Mouse (Mus musculus): ENCODE measurements around the gene Rab11fip3. TPM values are rescaled to one million over a fixed set of nuclear protein-coding genes. Genes with fewer than 3 reads are reported as not detected.
A peak's percentile ranks its signal among the peaks of the same experiment; 100 is the strongest.
"Not testable (repeated sequence)": the region's sequence is repeated elsewhere in the genome, so short reads cannot be mapped to it uniquely, and the experiment has no call there.

The Rab11fip3 gene
- polyA plus RNA-seq, 1 experiment from 2014 or later = 21.0 TPM

GRCm38 (mm10) chr17:26105619-26106018 is 36.3 kb upstream of the Rab11fip3 start:
- no peak for DNase-seq (ENCODE audit: extremely low spot score, low spot score)
- Histone ChIP-seq H3K36me3 (replicated peaks) (no peaks in the 10 kb centered on the region), H3K4me1 (peaks cover 12% of the 10 kb centered on the region), H3K27me3 (ENCODE audit: poor library complexity, severe bottlenecking) (peaks cover 8% of the 10 kb centered on the region), H3K9me3 (no peaks in the 10 kb centered on the region), H3K27ac (no peak overlapping the region), H3K4me3 (no peak overlapping the region)
- WGBS = 68% methylated on average over 4 of the region's 4 CpGs

- H3K9me3 ChIP-seq = no peaks in the 10 kb centered on the region
- WGBS = 42% methylated on average over 4 of the region's 4 CpGs
- H3K27ac ChIP-seq = peak overlapping the region; percentile 16; the same call in 1 of the 2 replicates
- no peak overlapping the region for H3K4me3 ChIP-seq
- H3K4me1 ChIP-seq = peaks cover 8% of the 10 kb centered on the region
- no peaks in the 10 kb centered on the region for H3K27me3 ChIP-seq (ENCODE audit: poor library complexity, severe bottlenecking)
- H3K36me3 ChIP-seq (replicated peaks) = no peaks in the 10 kb centered on the region
- DNase-seq (ENCODE audit: extremely low spot score, low spot score) = no peak
Measured at GRCm38 (mm10) chr17:26101478-26101877, 32.1 kb upstream of the Rab11fip3 start.

- no peaks in the 10 kb centered on the region for H3K36me3 ChIP-seq (replicated peaks)
- H3K4me3 ChIP-seq = no peak overlapping the region
- peaks cover 16% of the 10 kb centered on the region for H3K4me1 ChIP-seq
- H3K27ac ChIP-seq = no peak overlapping the region
- DNase-seq (ENCODE audit: extremely low spot score, low spot score) = no peak
- no peaks in the 10 kb centered on the region for H3K9me3 ChIP-seq
- WGBS = 47% methylated on average over 2 of the region's 2 CpGs
- H3K27me3 ChIP-seq (ENCODE audit: poor library complexity, severe bottlenecking) = no peaks in the 10 kb centered on the region
Measured at GRCm38 (mm10) chr17:26100166-26100565, 30.8 kb upstream of the Rab11fip3 start.

GRCm38 (mm10) chr17:26099316-26099715 is 30.0 kb upstream of the Rab11fip3 start:
- WGBS = 57% methylated on average over 3 of the region's 3 CpGs
- H3K27me3 ChIP-seq (ENCODE audit: poor library complexity, severe bottlenecking); H3K27ac ChIP-seq; DNase-seq (ENCODE audit: extremely low spot score, low spot score); H3K9me3 ChIP-seq; H3K36me3 ChIP-seq (replicated peaks); H3K4me3 ChIP-seq: not testable (repeated sequence)
- peaks cover 25% of the 10 kb centered on the region for H3K4me1 ChIP-seq

GRCm38 (mm10) chr17:26098461-26098860 is 29.1 kb upstream of the Rab11fip3 start:
- WGBS = 93% methylated on average over 7 of the region's 7 CpGs

GRCm38 (mm10) chr17:26095121-26095740 is 25.9 kb upstream of the Rab11fip3 start, which contains the start of gene Nme4:
Gene Nme4, minus strand, starts transcription at chr17:26095602.
- peak; percentile 76 for DNase-seq (ENCODE audit: extremely low spot score, low spot score)
- Histone ChIP-seq H3K36me3 (replicated peaks) (peaks cover 29% of the 10 kb centered on the region), H3K27me3 (ENCODE audit: poor library complexity, severe bottlenecking) (no peaks in the 10 kb centered on the region), H3K27ac (peak within 1 kb of the TSS; percentile 98), H3K4me1 (peaks cover 28% of the 10 kb centered on the region), H3K9me3 (no peaks in the 10 kb centered on the region), H3K4me3 (peak within 1 kb of the TSS; percentile 84)
- 4% methylated on average over 47 of the region's 47 CpGs for WGBS

More at GRCm38 (mm10) chr17:26098461-26098860, 29.1 kb upstream of the Rab11fip3 start:
- DNase-seq (ENCODE audit: extremely low spot score, low spot score) = no peak
- Histone ChIP-seq H3K9me3 (no peaks in the 10 kb centered on the region), H3K4me3 (no peak overlapping the region), H3K27ac (no peak overlapping the region), H3K36me3 (replicated peaks) (peaks cover 7% of the 10 kb centered on the region), H3K4me1 (peaks cover 33% of the 10 kb centered on the region), H3K27me3 (ENCODE audit: poor library complexity, severe bottlenecking) (no peaks in the 10 kb centered on the region)

- Histone ChIP-seq H3K9me3 (no peaks in the 10 kb centered on the region), H3K27me3 (ENCODE audit: poor library complexity, severe bottlenecking) (no peaks in the 10 kb centered on the region), H3K4me1 (peaks cover 34% of the 10 kb centered on the region), H3K27ac (peak overlapping the region; percentile 98), H3K4me3 (peak overlapping the region; percentile 84), H3K36me3 (replicated peaks) (peaks cover 29% of the 10 kb centered on the region)
- no peak for DNase-seq (ENCODE audit: extremely low spot score, low spot score)
- WGBS = 22% methylated on average over 9 of the region's 9 CpGs
Measured at GRCm38 (mm10) chr17:26094531-26095110, 25.3 kb upstream of the Rab11fip3 start.

- peak within 1 kb of the TSS; percentile 65 for H3K4me3 ChIP-seq
- H3K4me1 ChIP-seq = peaks cover 27% of the 10 kb centered on the region
- WGBS = 3% methylated on average over 32 of the region's 32 CpGs
- peak within 1 kb of the TSS; percentile 80 for H3K27ac ChIP-seq
- peaks cover 41% of the 10 kb centered on the region for H3K36me3 ChIP-seq (replicated peaks)
- H3K9me3 ChIP-seq = no peaks in the 10 kb centered on the region
- no peaks in the 10 kb centered on the region for H3K27me3 ChIP-seq (ENCODE audit: poor library complexity, severe bottlenecking)
- DNase-seq (ENCODE audit: extremely low spot score, low spot score) = peak; percentile 85
Measured at GRCm38 (mm10) chr17:26089905-26090632, 20.7 kb upstream of the Rab11fip3 start, which contains the start of gene Decr2. Gene Decr2, minus strand, starts transcription at chr17:26090337.

GRCm38 (mm10) chr17:26087059-26087564 is 17.8 kb upstream of the Rab11fip3 start:
- WGBS = 92% methylated on average over 9 of the region's 9 CpGs
- H3K27ac ChIP-seq = no peak overlapping the region
- DNase-seq (ENCODE audit: extremely low spot score, low spot score) = no peak
- H3K9me3 ChIP-seq = no peaks in the 10 kb centered on the region
- no peak overlapping the region for H3K4me3 ChIP-seq
- peaks cover 11% of the 10 kb centered on the region for H3K4me1 ChIP-seq
- peaks cover 38% of the 10 kb centered on the region for H3K36me3 ChIP-seq (replicated peaks)
- H3K27me3 ChIP-seq (ENCODE audit: poor library complexity, severe bottlenecking) = no peaks in the 10 kb centered on the region

- H3K27me3 ChIP-seq (ENCODE audit: poor library complexity, severe bottlenecking) = no peaks in the 10 kb centered on the region
- no peaks in the 10 kb centered on the region for H3K9me3 ChIP-seq
- DNase-seq (ENCODE audit: extremely low spot score, low spot score) = no peak
- H3K4me3 ChIP-seq = no peak overlapping the region
- WGBS = 56% methylated on average over 2 of the region's 2 CpGs
- H3K4me1 ChIP-seq = no peaks in the 10 kb centered on the region
- no peak overlapping the region for H3K27ac ChIP-seq
- peaks cover 25% of the 10 kb centered on the region for H3K36me3 ChIP-seq (replicated peaks)
Measured at GRCm38 (mm10) chr17:26080867-26081266, 11.5 kb upstream of the Rab11fip3 start.

- no peaks in the 10 kb centered on the region for H3K4me1 ChIP-seq
- 86% methylated on average over 2 of the region's 2 CpGs for WGBS
- H3K27ac ChIP-seq = no peak overlapping the region
- H3K9me3 ChIP-seq = no peaks in the 10 kb centered on the region
- DNase-seq (ENCODE audit: extremely low spot score, low spot score) = no peak
- H3K36me3 ChIP-seq (replicated peaks) = peaks cover 21% of the 10 kb centered on the region
- no peak overlapping the region for H3K4me3 ChIP-seq
- H3K27me3 ChIP-seq (ENCODE audit: poor library complexity, severe bottlenecking) = no peaks in the 10 kb centered on the region
Measured at GRCm38 (mm10) chr17:26078851-26079250, 9.5 kb upstream of the Rab11fip3 start.

- H3K27me3 ChIP-seq (ENCODE audit: poor library complexity, severe bottlenecking) = peaks cover 15% of the 10 kb centered on the region
- 78% methylated on average over 3 of the region's 3 CpGs for whole genome bisulfite sequencing
- H3K9me3 ChIP-seq = no peaks in the 10 kb centered on the region
- no peak for DNase-seq (ENCODE audit: extremely low spot score, low spot score)
- H3K36me3 ChIP-seq (replicated peaks) = no peaks in the 10 kb centered on the region
- H3K4me3 ChIP-seq = no peak overlapping the region
- H3K4me1 ChIP-seq = no peaks in the 10 kb centered on the region
- no peak overlapping the region for H3K27ac ChIP-seq
Measured at GRCm38 (mm10) chr17:26075246-26075645, 5.9 kb upstream of the Rab11fip3 start.

GRCm38 (mm10) chr17:26070136-26070535 is 781 bp upstream of the Rab11fip3 start:
- Histone ChIP-seq H3K36me3 (replicated peaks) (peaks cover 17% of the 10 kb centered on the region), H3K27me3 (ENCODE audit: poor library complexity, severe bottlenecking) (peaks cover 34% of the 10 kb centered on the region), H3K4me1 (peaks cover 42% of the 10 kb centered on the region), H3K27ac (no peak overlapping the region), H3K4me3 (peak overlapping the region; percentile 93), H3K9me3 (no peaks in the 10 kb centered on the region)
- WGBS = 47% methylated on average over 6 of the region's 6 CpGs
- no peak for DNase-seq (ENCODE audit: extremely low spot score, low spot score)

Measured in forebrain, embryonic 10.5 days (tissue).